Mouse (Mus musculus): Measurements from ENCODE around the gene Tnip1. TPM values are rescaled to one million over a fixed set of nuclear protein-coding genes. Genes with fewer than 3 reads are reported as not detected.

The Tnip1 gene
- polyA plus RNA-seq, 1 experiment, result 25.3 TPM

- H3K4me3 ChIP-seq (ENCODE audit: insufficient read depth, low read length), result no peak overlapping the region
- no peak for TF ChIP-seq POLR2A (IDR thresholded peaks at IDR 0.05; ENCODE audit: extremely low read depth, insufficient read depth, low read length)
- no peak for TF ChIP-seq CTCF (IDR thresholded peaks at IDR 0.05; ENCODE audit: extremely low read depth, insufficient read depth, low read length)
- no peaks in the 10 kb centered on the region for H3K4me1 ChIP-seq (ENCODE audit: control insufficient read depth, insufficient read depth, low read length)
- H3K27ac ChIP-seq (ENCODE audit: insufficient read depth, low read length), result no peak overlapping the region
Measured at GRCm38 (mm10) chr11:54894589-54894988, 68.1 kb downstream of the Tnip1 start.

- no peak overlapping the region for H3K4me3 ChIP-seq (ENCODE audit: insufficient read depth, low read length)
- TF ChIP-seq CTCF (IDR thresholded peaks at IDR 0.05; ENCODE audit: extremely low read depth, insufficient read depth, low read length), result no peak
- TF ChIP-seq POLR2A (IDR thresholded peaks at IDR 0.05; ENCODE audit: extremely low read depth, insufficient read depth, low read length), result no peak
- H3K27ac ChIP-seq (ENCODE audit: insufficient read depth, low read length), result no peak overlapping the region
- no peaks in the 10 kb centered on the region for H3K4me1 ChIP-seq (ENCODE audit: control insufficient read depth, insufficient read depth, low read length)
Measured at GRCm38 (mm10) chr11:54892091-54892490, 70.6 kb downstream of the Tnip1 start.

GRCm38 (mm10) chr11:54891341-54891740 lies 71.4 kb downstream of the Tnip1 start:
- no peak overlapping the region for H3K27ac ChIP-seq (ENCODE audit: insufficient read depth, low read length)
- H3K4me1 ChIP-seq (ENCODE audit: control insufficient read depth, insufficient read depth, low read length), result no peaks in the 10 kb centered on the region
- H3K4me3 ChIP-seq (ENCODE audit: insufficient read depth, low read length), result no peak overlapping the region
- TF ChIP-seq POLR2A (IDR thresholded peaks at IDR 0.05; ENCODE audit: extremely low read depth, insufficient read depth, low read length), result no peak
- no peak for TF ChIP-seq CTCF (IDR thresholded peaks at IDR 0.05; ENCODE audit: extremely low read depth, insufficient read depth, low read length)

- Histone ChIP-seq H3K27ac (ENCODE audit: insufficient read depth, low read length) (no peak overlapping the region), H3K4me3 (ENCODE audit: insufficient read depth, low read length) (no peak overlapping the region)
- TF ChIP-seq POLR2A (IDR thresholded peaks at IDR 0.05; ENCODE audit: extremely low read depth, insufficient read depth, low read length), result no peak
- no peak for TF ChIP-seq CTCF (IDR thresholded peaks at IDR 0.05; ENCODE audit: extremely low read depth, insufficient read depth, low read length)
Measured at GRCm38 (mm10) chr11:54887927-54888326, 74.8 kb downstream of the Tnip1 start.

GRCm38 (mm10) chr11:54885406-54885805 lies 77.3 kb downstream of the Tnip1 start:
- TF ChIP-seq POLR2A (IDR thresholded peaks at IDR 0.05; ENCODE audit: extremely low read depth, insufficient read depth, low read length) (no peak), CTCF (IDR thresholded peaks at IDR 0.05; ENCODE audit: extremely low read depth, insufficient read depth, low read length) (no peak)
- H3K27ac ChIP-seq (ENCODE audit: insufficient read depth, low read length), result no peak overlapping the region
- H3K4me3 ChIP-seq (ENCODE audit: insufficient read depth, low read length), result no peak overlapping the region
- no peaks in the 10 kb centered on the region for H3K4me1 ChIP-seq (ENCODE audit: control insufficient read depth, insufficient read depth, low read length)

More at GRCm38 (mm10) chr11:54887927-54888326, 74.8 kb downstream of the Tnip1 start:
- H3K4me1 ChIP-seq (ENCODE audit: control insufficient read depth, insufficient read depth, low read length), result no peaks in the 10 kb centered on the region

- Histone ChIP-seq H3K4me1 (ENCODE audit: control insufficient read depth, insufficient read depth, low read length) (no peaks in the 10 kb centered on the region), H3K27ac (ENCODE audit: insufficient read depth, low read length) (no peak overlapping the region)
- TF ChIP-seq POLR2A (IDR thresholded peaks at IDR 0.05; ENCODE audit: extremely low read depth, insufficient read depth, low read length) (no peak), CTCF (IDR thresholded peaks at IDR 0.05; ENCODE audit: extremely low read depth, insufficient read depth, low read length) (no peak)
Measured at GRCm38 (mm10) chr11:54884937-54885336, 77.8 kb downstream of the Tnip1 start.

GRCm38 (mm10) chr11:54884197-54884828 lies 78.4 kb downstream of the Tnip1 start:
- Histone ChIP-seq H3K27ac (ENCODE audit: insufficient read depth, low read length) (no peak overlapping the region), H3K4me1 (ENCODE audit: control insufficient read depth, insufficient read depth, low read length) (no peaks in the 10 kb centered on the region), H3K4me3 (ENCODE audit: insufficient read depth, low read length) (no peak overlapping the region)
- no peak for TF ChIP-seq CTCF (IDR thresholded peaks at IDR 0.05; ENCODE audit: extremely low read depth, insufficient read depth, low read length)
- no peak for TF ChIP-seq POLR2A (IDR thresholded peaks at IDR 0.05; ENCODE audit: extremely low read depth, insufficient read depth, low read length)

More at GRCm38 (mm10) chr11:54884937-54885336, 77.8 kb downstream of the Tnip1 start:
- H3K4me3 ChIP-seq (ENCODE audit: insufficient read depth, low read length), result no peak overlapping the region

GRCm38 (mm10) chr11:54882671-54883070 lies 80.0 kb downstream of the Tnip1 start:
- no peak overlapping the region for H3K27ac ChIP-seq (ENCODE audit: insufficient read depth, low read length)
- H3K4me1 ChIP-seq (ENCODE audit: control insufficient read depth, insufficient read depth, low read length), result no peaks in the 10 kb centered on the region
- TF ChIP-seq POLR2A (IDR thresholded peaks at IDR 0.05; ENCODE audit: extremely low read depth, insufficient read depth, low read length) (no peak), CTCF (IDR thresholded peaks at IDR 0.05; ENCODE audit: extremely low read depth, insufficient read depth, low read length) (no peak)
- no peak overlapping the region for H3K4me3 ChIP-seq (ENCODE audit: insufficient read depth, low read length)

GRCm38 (mm10) chr11:54881051-54881474 lies 81.7 kb downstream of the Tnip1 start:
- H3K27ac ChIP-seq (ENCODE audit: insufficient read depth, low read length), result no peak overlapping the region
- TF ChIP-seq POLR2A (IDR thresholded peaks at IDR 0.05; ENCODE audit: extremely low read depth, insufficient read depth, low read length) (no peak), CTCF (IDR thresholded peaks at IDR 0.05; ENCODE audit: extremely low read depth, insufficient read depth, low read length) (no peak)
- H3K4me3 ChIP-seq (ENCODE audit: insufficient read depth, low read length), result no peak overlapping the region
- H3K4me1 ChIP-seq (ENCODE audit: control insufficient read depth, insufficient read depth, low read length), result no peaks in the 10 kb centered on the region

GRCm38 (mm10) chr11:54879922-54880321 lies 82.8 kb downstream of the Tnip1 start:
- TF ChIP-seq POLR2A (IDR thresholded peaks at IDR 0.05; ENCODE audit: extremely low read depth, insufficient read depth, low read length), result no peak
- no peak for TF ChIP-seq CTCF (IDR thresholded peaks at IDR 0.05; ENCODE audit: extremely low read depth, insufficient read depth, low read length)
- H3K4me1 ChIP-seq (ENCODE audit: control insufficient read depth, insufficient read depth, low read length), result no peaks in the 10 kb centered on the region
- H3K4me3 ChIP-seq (ENCODE audit: insufficient read depth, low read length), result no peak overlapping the region
- no peak overlapping the region for H3K27ac ChIP-seq (ENCODE audit: insufficient read depth, low read length)

Data from cortical plate, adult 2 months (tissue).